Mouse (Mus musculus): ENCODE results near the gene Farp1.
A peak's percentile ranks its signal among the peaks of the same experiment; 100 is the strongest.
"Not testable (repeated sequence)": the region's sequence is repeated elsewhere in the genome, so short reads cannot be mapped to it uniquely, and the experiment has no call there.

DNA sequence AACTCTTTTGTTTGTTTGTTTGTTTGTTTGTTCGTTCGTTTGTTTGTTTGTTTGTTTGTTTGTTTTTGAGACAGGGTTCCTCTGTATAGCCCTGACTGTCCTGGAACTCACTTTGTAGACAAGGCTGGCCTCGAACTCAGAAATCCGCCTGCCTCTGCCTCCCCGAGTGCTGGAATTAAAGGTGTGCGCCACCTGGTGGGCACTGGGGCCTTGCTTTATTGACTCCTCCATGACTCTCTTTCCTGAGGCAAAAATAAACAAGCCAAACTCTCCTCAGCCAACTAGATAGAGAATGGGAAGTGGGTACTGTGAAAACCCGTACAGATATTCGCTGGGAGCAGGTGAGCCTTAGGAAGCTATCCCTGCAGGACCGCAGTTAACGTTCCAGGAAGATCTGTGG, 154.8 kb downstream of the Farp1 start:
- TF ChIP-seq CTCF (IDR thresholded peaks at IDR 0.05; ENCODE audit: borderline replicate concordance, extremely low read depth, insufficient read depth, insufficient read length): peak; percentile 13; the same call in 1 of the 2 replicates
- TF ChIP-seq POLR2A (IDR thresholded peaks at IDR 0.05; ENCODE audit: borderline replicate concordance, extremely low read depth, insufficient read depth, insufficient read length, poor library complexity, severe bottlenecking): not testable (repeated sequence)
